Mouse (Mus musculus): Measurements from ENCODE around the gene Naa15. TPM values are rescaled to one million over a fixed set of nuclear protein-coding genes. Genes with fewer than 3 reads are reported as not detected.

Gene Naa15
- total and polyA plus RNA-seq, 2 experiments from 2014 or later = 21.2 to 23.6 TPM

- TF ChIP-seq CTCF (IDR thresholded peaks at IDR 0.05; ENCODE audit: low read depth) (no peak), EP300 (IDR thresholded peaks at IDR 0.05; ENCODE audit: low read depth) (no peak)
- Histone ChIP-seq H3K27ac (ENCODE audit: low read depth) (peak overlapping the region; percentile 96; the same call in 1 of the 2 replicates), H3K9ac (replicated peaks; ENCODE audit: low read depth, low read length) (no peak overlapping the region), H3K4me3 (ENCODE audit: low read depth, low read length) (no peak overlapping the region), H3K27me3 (ENCODE audit: control insufficient read depth, insufficient read depth, low read length) (no peaks in the 10 kb centered on the region), H3K4me1 (ENCODE audit: control insufficient read depth, insufficient read depth) (peaks cover 13% of the 10 kb centered on the region), H3K9me3 (replicated peaks; ENCODE audit: control insufficient read depth, low read length) (no peaks in the 10 kb centered on the region), H3K36me3 (replicated peaks; ENCODE audit: control insufficient read depth, insufficient read depth, low read length) (no peaks in the 10 kb centered on the region), H3K4me2 (ENCODE audit: low read depth, low read length) (peak overlapping the region; percentile 83)
- 49% methylated on average over 3 of the region's 3 CpGs for WGBS
- ATAC-seq (ENCODE audit: insufficient read depth, low read depth) (no peak), DNase-seq (ENCODE audit: low spot score) (no peak)
These were observed 67.8 kb downstream of the Naa15 start for GRCm38 (mm10) chr3:51482781-51483180.

GRCm38 (mm10) chr3:51483741-51484359 is 68.9 kb downstream of the Naa15 start, which contains the start of gene Rab33b:
Gene Rab33b (plus strand): TSS chr3:51483920.
- peak; percentile 97 for ATAC-seq (ENCODE audit: insufficient read depth, low read depth)
- no peaks in the 10 kb centered on the region for H3K27me3 ChIP-seq (ENCODE audit: control insufficient read depth, insufficient read depth, low read length)
- peak within 1 kb of the TSS; percentile 96 for H3K27ac ChIP-seq (ENCODE audit: low read depth)
- no peaks in the 10 kb centered on the region for H3K36me3 ChIP-seq (replicated peaks; ENCODE audit: control insufficient read depth, insufficient read depth, low read length)
- under 1% methylated on average over 65 of the region's 70 CpGs for WGBS
- peak; percentile 97 for DNase-seq (ENCODE audit: low spot score)
- H3K4me1 ChIP-seq (ENCODE audit: control insufficient read depth, insufficient read depth) = peaks cover 13% of the 10 kb centered on the region
- no peaks in the 10 kb centered on the region for H3K9me3 ChIP-seq (replicated peaks; ENCODE audit: control insufficient read depth, low read length)
- TF ChIP-seq CTCF (IDR thresholded peaks at IDR 0.05; ENCODE audit: low read depth) (peak; percentile 21; the same call in 1 of the 2 replicates), EP300 (IDR thresholded peaks at IDR 0.05; ENCODE audit: low read depth) (peak; percentile 96; the same call in 1 of the 2 replicates)
- peak within 1 kb of the TSS; percentile 69 for H3K4me3 ChIP-seq (ENCODE audit: low read depth, low read length)
- H3K4me2 ChIP-seq (ENCODE audit: low read depth, low read length) = peak within 1 kb of the TSS; percentile 83
- H3K9ac ChIP-seq (replicated peaks; ENCODE audit: low read depth, low read length) = peak within 1 kb of the TSS; percentile 88

GRCm38 (mm10) chr3:51484370-51484769 is 69.4 kb downstream of the Naa15 start:
- peak overlapping the region; percentile 96 for H3K27ac ChIP-seq (ENCODE audit: low read depth)
- peak overlapping the region; percentile 69 for H3K4me3 ChIP-seq (ENCODE audit: low read depth, low read length)
- no peaks in the 10 kb centered on the region for H3K27me3 ChIP-seq (ENCODE audit: control insufficient read depth, insufficient read depth, low read length)
- peak overlapping the region; percentile 83 for H3K4me2 ChIP-seq (ENCODE audit: low read depth, low read length)
- H3K36me3 ChIP-seq (replicated peaks; ENCODE audit: control insufficient read depth, insufficient read depth, low read length) = no peaks in the 10 kb centered on the region
- H3K4me1 ChIP-seq (ENCODE audit: control insufficient read depth, insufficient read depth) = peaks cover 13% of the 10 kb centered on the region
- H3K9me3 ChIP-seq (replicated peaks; ENCODE audit: control insufficient read depth, low read length) = no peaks in the 10 kb centered on the region
- H3K9ac ChIP-seq (replicated peaks; ENCODE audit: low read depth, low read length) = peak overlapping the region; percentile 88
- under 1% methylated on average over 33 of the region's 33 CpGs for WGBS
- TF ChIP-seq EP300 (IDR thresholded peaks at IDR 0.05; ENCODE audit: low read depth) (no peak), CTCF (IDR thresholded peaks at IDR 0.05; ENCODE audit: low read depth) (no peak)
- DNase-seq (ENCODE audit: low spot score) (no peak), ATAC-seq (ENCODE audit: insufficient read depth, low read depth) (peak; percentile 3)

GRCm38 (mm10) chr3:51485347-51485746 is 70.4 kb downstream of the Naa15 start:
- Histone ChIP-seq H3K27me3 (ENCODE audit: control insufficient read depth, insufficient read depth, low read length) (no peaks in the 10 kb centered on the region), H3K9ac (replicated peaks; ENCODE audit: low read depth, low read length) (no peak overlapping the region), H3K4me2 (ENCODE audit: low read depth, low read length) (peak overlapping the region; percentile 83), H3K9me3 (replicated peaks; ENCODE audit: control insufficient read depth, low read length) (no peaks in the 10 kb centered on the region), H3K36me3 (replicated peaks; ENCODE audit: control insufficient read depth, insufficient read depth, low read length) (no peaks in the 10 kb centered on the region), H3K27ac (ENCODE audit: low read depth) (no peak overlapping the region), H3K4me1 (ENCODE audit: control insufficient read depth, insufficient read depth) (peaks cover 13% of the 10 kb centered on the region), H3K4me3 (ENCODE audit: low read depth, low read length) (peak overlapping the region; percentile 69; the same call in 1 of the 2 replicates)
- ATAC-seq (ENCODE audit: insufficient read depth, low read depth) (no peak), DNase-seq (ENCODE audit: low spot score) (no peak)
- TF ChIP-seq CTCF (IDR thresholded peaks at IDR 0.05; ENCODE audit: low read depth) (no peak), EP300 (IDR thresholded peaks at IDR 0.05; ENCODE audit: low read depth) (no peak)
- 60% methylated on average over 4 of the region's 4 CpGs for WGBS

GRCm38 (mm10) chr3:51486491-51487195 is 71.7 kb downstream of the Naa15 start:
- no peak overlapping the region for H3K4me3 ChIP-seq (ENCODE audit: low read depth, low read length)
- no peak overlapping the region for H3K27ac ChIP-seq (ENCODE audit: low read depth)
- H3K4me1 ChIP-seq (ENCODE audit: control insufficient read depth, insufficient read depth) = peaks cover 13% of the 10 kb centered on the region
- H3K9me3 ChIP-seq (replicated peaks; ENCODE audit: control insufficient read depth, low read length) = no peaks in the 10 kb centered on the region
- TF ChIP-seq CTCF (IDR thresholded peaks at IDR 0.05; ENCODE audit: low read depth) (no peak), EP300 (IDR thresholded peaks at IDR 0.05; ENCODE audit: low read depth) (no peak)
- no peak for DNase-seq (ENCODE audit: low spot score)
- H3K36me3 ChIP-seq (replicated peaks; ENCODE audit: control insufficient read depth, insufficient read depth, low read length) = no peaks in the 10 kb centered on the region
- H3K4me2 ChIP-seq (ENCODE audit: low read depth, low read length) = no peak overlapping the region
- WGBS = 87% methylated on average over 4 of the region's 4 CpGs
- H3K9ac ChIP-seq (replicated peaks; ENCODE audit: low read depth, low read length) = no peak overlapping the region
- ATAC-seq (ENCODE audit: insufficient read depth, low read depth) = no peak
- no peaks in the 10 kb centered on the region for H3K27me3 ChIP-seq (ENCODE audit: control insufficient read depth, insufficient read depth, low read length)

Data from heart, postnatal 0 days (tissue).